Mouse (Mus musculus): ENCODE measurements around the gene Scnn1b. TPM values are rescaled to one million over a fixed set of nuclear protein-coding genes. Genes with fewer than 3 reads are reported as not detected.

Gene Scnn1b
- polyA plus RNA-seq, 1 experiment from 2014 or later, result 0.53 TPM

DNA sequence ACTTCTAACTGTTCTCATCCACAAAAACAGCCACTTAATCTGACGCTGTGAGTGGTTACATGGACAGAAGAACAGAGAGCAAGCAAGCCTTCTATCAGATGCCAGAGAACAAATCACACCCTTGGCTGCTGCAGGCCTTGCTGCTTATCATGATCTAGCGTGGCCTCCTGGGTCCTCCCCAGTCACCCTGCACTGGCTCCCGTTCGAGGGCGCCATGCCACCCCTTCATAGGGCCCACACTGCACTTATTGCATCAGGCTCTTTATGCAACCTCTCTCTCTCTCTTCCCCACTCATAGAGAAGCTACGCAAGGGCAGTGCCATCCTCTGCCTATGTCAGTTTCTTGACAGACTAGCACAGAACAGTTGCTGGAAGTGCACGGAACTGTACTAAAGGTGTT, 101.3 kb downstream of the Scnn1b start:
- no peaks in the 10 kb centered on the region for H3K9me3 ChIP-seq (ENCODE audit: control insufficient read depth, low read length)
- no peak overlapping the region for H3K4me2 ChIP-seq (ENCODE audit: low read length)
- 92% methylated on average over 7 of the region's 7 CpGs for WGBS
- no peak overlapping the region for H3K27ac ChIP-seq (ENCODE audit: low read depth)
- no peak overlapping the region for H3K9ac ChIP-seq (ENCODE audit: low read length)
- DNase-seq (ENCODE audit: low spot score) (no peak), ATAC-seq (replicated peaks; ENCODE audit: low FRiP score, low TSS enrichment, low read depth) (no peak)
- H3K27me3 ChIP-seq (replicated peaks; ENCODE audit: control insufficient read depth, insufficient read depth, low read length), result no peaks in the 10 kb centered on the region
- H3K36me3 ChIP-seq (ENCODE audit: control insufficient read depth, insufficient read depth, low read length), result peaks cover 40% of the 10 kb centered on the region
- H3K4me3 ChIP-seq (ENCODE audit: low read depth, low read length), result no peak overlapping the region
- H3K4me1 ChIP-seq (replicated peaks; ENCODE audit: control insufficient read depth, insufficient read depth, low read length), result no peaks in the 10 kb centered on the region

Other genes with a start within 250 kb of the Scnn1b start
- gene Usp31, start 157.8 kb upstream of the Scnn1b start, polyA plus RNA-seq (2014; fragmentation: Nextera tagmentation; extraction: Ambion mirVana), result 3.0 and 3.8 TPM in 2 replicates
- not detected in 2 replicates for gene Scnn1g, start 130.6 kb upstream of the Scnn1b start, polyA plus RNA-seq (2014; fragmentation: Nextera tagmentation; extraction: Ambion mirVana)
- 22.5 and 24.1 TPM in 2 replicates for gene Cog7, start 116.7 kb downstream of the Scnn1b start, polyA plus RNA-seq (2014; fragmentation: Nextera tagmentation; extraction: Ambion mirVana)
- gene Gga2, start 156.2 kb downstream of the Scnn1b start, polyA plus RNA-seq (2014; fragmentation: Nextera tagmentation; extraction: Ambion mirVana), result 75.3 and 78.3 TPM in 2 replicates
- gene Ubfd1, start 202.1 kb downstream of the Scnn1b start, polyA plus RNA-seq (2014; fragmentation: Nextera tagmentation; extraction: Ambion mirVana), result 76.4 and 78.6 TPM in 2 replicates
- 19.8 and 21.2 TPM in 2 replicates for gene Ears2, start 202.2 kb downstream of the Scnn1b start, polyA plus RNA-seq (2014; fragmentation: Nextera tagmentation; extraction: Ambion mirVana)
- gene Ndufab1, start 236.8 kb downstream of the Scnn1b start, polyA plus RNA-seq (2014; fragmentation: Nextera tagmentation; extraction: Ambion mirVana), result 714 and 762 TPM in 2 replicates